Mouse (Mus musculus) cortical plate, adult 2 months (tissue): ENCODE results near the gene Tomm34.

Experiments
- CTCF ChIP-seq: fragments of 200-500 bp; IDR thresholded peaks from 2 replicates; pipeline ENCODE4 v1.5.1; 2011; ENCODE audit warnings: mild to moderate bottlenecking, control low read depth, low read length; ENCODE audit not compliant: insufficient read depth; ENCODE audit errors: extremely low read depth
- POLR2A ChIP-seq: fragments of 200-500 bp; IDR thresholded peaks from 2 replicates; pipeline ENCODE4 v1.6.1; 2011; ENCODE audit warnings: mild to moderate bottlenecking, low read length, control low read depth; ENCODE audit not compliant: insufficient read depth; ENCODE audit errors: extremely low read depth

DNA sequence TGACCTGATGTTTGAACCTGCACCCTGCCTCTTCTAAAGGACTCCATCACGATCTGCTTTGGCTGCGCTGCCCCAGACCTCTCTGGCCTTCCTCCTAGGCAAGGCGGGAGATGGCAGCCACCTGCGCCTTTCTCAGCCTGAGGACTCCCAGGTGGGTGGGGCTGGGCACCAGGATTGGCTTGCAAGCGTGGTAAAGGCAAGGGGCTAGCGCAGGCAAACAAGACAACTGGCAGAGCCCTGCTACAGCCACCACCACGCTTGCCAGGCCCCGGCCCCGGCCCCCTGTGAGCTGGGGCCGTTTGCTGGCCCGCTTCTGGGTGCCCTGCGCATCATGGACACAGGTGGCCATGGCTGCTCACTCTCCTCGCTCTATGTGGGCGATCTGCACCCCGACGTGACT, 45.8 kb downstream of the Tomm34 start, which contains the start of gene Pabpc1l:
- TF ChIP-seq CTCF (no peak), POLR2A (no peak)
